Comparison of ENCODE assay signal across 33 mouse cellular contexts in genomic region chr2:30372726-30373125, GRCm38 (mm10).
"Had no signal": no experiment of that assay in that cellular context is flagged by ENCODE, and none has a peak within 500 bp of the region (broad histone marks: within the 10 kb centered on the region; RNA-seq: fewer than 3 reads in every experiment).

No protein-coding gene starts in this region.

- H3K27ac ChIP-seq: heart, embryonic 10.5 days; heart, embryonic 13.5 days; heart, embryonic 15.5 days; hindbrain, embryonic 10.5 days; hindbrain, embryonic 12.5 days; hindbrain, embryonic 13.5 days; hindbrain, embryonic 14.5 days; hindbrain, embryonic 15.5 days; hindbrain, postnatal 0 days; intestine, embryonic 15.5 days; kidney, postnatal 0 days; layer of hippocampus, adult 2 months; left cerebral cortex, adult 2 months had no signal

- H3K9me3 ChIP-seq: heart, embryonic 10.5 days; heart, embryonic 12.5 days; heart, embryonic 13.5 days; heart, embryonic 15.5 days; hindbrain, embryonic 10.5 days; hindbrain, embryonic 12.5 days; hindbrain, embryonic 13.5 days; hindbrain, embryonic 15.5 days; intestine, embryonic 15.5 days had no signal

- H3K4me2 ChIP-seq: heart, embryonic 11.5 days; heart, embryonic 12.5 days; heart, embryonic 13.5 days; heart, embryonic 15.5 days; hindbrain, embryonic 12.5 days; hindbrain, embryonic 13.5 days; hindbrain, embryonic 14.5 days; hindbrain, embryonic 15.5 days; intestine, embryonic 15.5 days had no signal

- H3K4me3 ChIP-seq: heart, embryonic 10.5 days; heart, embryonic 12.5 days; heart, embryonic 13.5 days; heart, embryonic 15.5 days; hindbrain, embryonic 10.5 days; hindbrain, embryonic 12.5 days; hindbrain, embryonic 13.5 days; hindbrain, embryonic 15.5 days; intestine, embryonic 15.5 days; layer of hippocampus, adult 2 months; left cerebral cortex, adult 2 months had no signal

- DNase-seq: heart, postnatal 10 days; heart, postnatal 14 days; heart, postnatal 36 days; heart, postnatal 4 days; kidney, adult 11 months; kidney, adult 18-20 months; kidney, adult 2 months; kidney, adult 8-10 months; kidney, adult 9 months; kidney, postnatal 10 days; kidney, postnatal 25 days; kidney, postnatal 4 days; layer of hippocampus, adult 9-11 months; layer of hippocampus, postnatal 36 days had no signal

- H3K4me1 ChIP-seq: heart, embryonic 12.5 days; heart, embryonic 13.5 days; heart, embryonic 15.5 days; hindbrain, embryonic 10.5 days; hindbrain, embryonic 12.5 days; hindbrain, embryonic 13.5 days; hindbrain, embryonic 15.5 days; intestine, embryonic 15.5 days had no signal

- ATAC-seq: hindbrain, embryonic 16.5 days; hindbrain, postnatal 0 days; inflammation-experienced regulatory T-cells, adult 6 months; intestine, embryonic 15.5 days; intestine, embryonic 16.5 days; intestine, postnatal 0 days had no signal

- H3K9ac ChIP-seq: heart, embryonic 12.5 days; heart, embryonic 13.5 days; heart, embryonic 15.5 days; hindbrain, embryonic 12.5 days; hindbrain, embryonic 13.5 days; hindbrain, embryonic 14.5 days; hindbrain, embryonic 15.5 days; intestine, embryonic 15.5 days had no signal

- H3K27me3 ChIP-seq: heart, embryonic 12.5 days; heart, embryonic 13.5 days; heart, embryonic 15.5 days; hindbrain, embryonic 12.5 days; hindbrain, embryonic 13.5 days; hindbrain, embryonic 15.5 days; intestine, embryonic 15.5 days had no signal
